Mouse (Mus musculus) liver, embryonic 12.5 days (tissue): ENCODE data around the gene Mfsd14a. TPM values are rescaled to one million over a fixed set of nuclear protein-coding genes. Genes with fewer than 3 reads are reported as not detected.
A peak's percentile ranks its signal among the peaks of the same experiment; 100 is the strongest.

ENCODE experiments used
- ATAC-seq: fragments of 200-750 bp; cut with Nextera tagmentation; 2 replicates; pipeline ENCODE4 v1.8.0; 2017; ENCODE audit warnings: moderate number of reproducible peaks, mild to moderate bottlenecking, moderate library complexity
- H3K27ac ChIP-seq: fragments of 300-500 bp; sonication (generic); 2 replicates; pipeline ENCODE4 v1.5.1; 2016; ENCODE audit warnings: mild to moderate bottlenecking
- H3K27me3 ChIP-seq: fragments of 300-500 bp; sonication (generic); replicated peaks from 2 replicates; pipeline ENCODE4 v1.6.1; 2016; ENCODE audit warnings: mild to moderate bottlenecking, moderate library complexity
- H3K36me3 ChIP-seq: fragments of 300-500 bp; sonication (generic); 2 replicates; pipeline ENCODE4 v1.6.1; 2016; ENCODE audit warnings: mild to moderate bottlenecking, moderate library complexity
- H3K4me1 ChIP-seq: fragments of 300-500 bp; sonication (generic); 2 replicates; pipeline ENCODE4 v1.6.1; 2016
- H3K4me2 ChIP-seq: fragments of 300-500 bp; sonication (generic); 2 replicates; pipeline ENCODE4 v1.6.1; 2016; ENCODE audit warnings: mild to moderate bottlenecking, moderate library complexity
- H3K4me3 ChIP-seq: fragments of 300-500 bp; sonication (generic); 2 replicates; pipeline ENCODE4 v1.5.1; 2016; ENCODE audit warnings: mild to moderate bottlenecking, moderate library complexity
- H3K9ac ChIP-seq: fragments of 300-500 bp; sonication (generic); 2 replicates; pipeline ENCODE4 v1.6.1; 2016; ENCODE audit warnings: mild to moderate bottlenecking, moderate library complexity
- H3K9me3 ChIP-seq: fragments of 300-500 bp; sonication (generic); replicated peaks from 2 replicates; pipeline ENCODE4 v1.6.1; 2016; ENCODE audit warnings: mild to moderate bottlenecking, moderate library complexity
- WGBS: fragments of 180-500 bp; shearing (Covaris S2); methylation state at CpG from one replicate; pipeline ENCODE4 v1.1.7; 2016; ENCODE audit not compliant: insufficient replicate concordance; 5-methylcytosine and 5-hydroxymethylcytosine counted together
- polyA plus RNA-seq: library from polyadenylated mRNA; unstranded; fragments of >200 nt; fragmentation: Nextera tagmentation; extraction: Ambion mirVana; gene quantifications from 2 replicates; pipeline ENCODE4 v1.2.1, GENCODE M21; 2016

The Mfsd14a gene
- 49.6 and 53.1 TPM in 2 replicates for polyA plus RNA-seq

DNA sequence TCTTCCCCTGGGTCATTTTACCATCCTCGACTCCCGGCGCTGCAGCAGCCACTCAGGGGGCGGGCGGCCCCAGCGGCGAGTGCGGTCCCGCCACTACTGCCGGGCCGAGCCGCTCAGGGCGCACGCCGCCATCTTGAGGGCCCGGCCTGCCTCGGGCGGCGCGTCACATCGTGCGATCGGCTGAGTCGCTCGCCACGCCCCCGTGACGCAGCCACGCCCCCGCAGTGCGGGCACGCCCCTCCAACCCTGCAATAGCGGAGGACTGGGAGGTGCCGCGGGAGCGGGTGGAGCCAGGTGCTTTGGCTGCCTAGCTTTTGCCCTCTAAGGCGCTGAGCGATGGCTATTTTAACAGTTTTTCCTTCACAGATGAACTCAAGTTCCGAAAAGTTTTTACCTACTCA, at the start of gene Mfsd14a:
Mfsd14a (minus strand) TSS at position 215 of the 401 bp plus-strand sequence.
- peaks cover 5% of the 10 kb centered on the region for H3K36me3 ChIP-seq
- H3K9ac ChIP-seq = peak within 1 kb of the TSS; percentile 98
- WGBS = 1% methylated on average over 39 of the region's 39 CpGs
- H3K4me3 ChIP-seq = peak within 1 kb of the TSS; percentile 99
- H3K4me1 ChIP-seq = peaks cover 49% of the 10 kb centered on the region
- H3K27ac ChIP-seq = peak within 1 kb of the TSS; percentile 94
- H3K9me3 ChIP-seq = no peaks in the 10 kb centered on the region
- H3K27me3 ChIP-seq = no peaks in the 10 kb centered on the region
- peak within 1 kb of the TSS; percentile 84 for H3K4me2 ChIP-seq
- peak; percentile 97 for ATAC-seq

GRCm38 (mm10) chr3:116711624-116712435, 49.4 kb upstream of the Mfsd14a start:
- Histone ChIP-seq H3K9me3 (no peaks in the 10 kb centered on the region), H3K4me3 (peak overlapping the region; percentile 76), H3K9ac (peak overlapping the region; percentile 91), H3K27ac (peak overlapping the region; percentile 90), H3K36me3 (peaks cover 4% of the 10 kb centered on the region; the same call in 1 of the 2 replicates), H3K4me2 (peak overlapping the region; percentile 80), H3K4me1 (peaks cover 34% of the 10 kb centered on the region), H3K27me3 (no peaks in the 10 kb centered on the region)
- peak; percentile 92 for ATAC-seq
- WGBS = 2% methylated on average over 83 of the region's 85 CpGs

GRCm38 (mm10) chr3:116710941-116711340, 48.5 kb upstream of the Mfsd14a start:
- Histone ChIP-seq H3K4me1 (peaks cover 41% of the 10 kb centered on the region), H3K27ac (peak overlapping the region; percentile 90), H3K36me3 (peaks cover 11% of the 10 kb centered on the region), H3K27me3 (no peaks in the 10 kb centered on the region), H3K4me3 (peak overlapping the region; percentile 76), H3K9me3 (no peaks in the 10 kb centered on the region), H3K4me2 (peak overlapping the region; percentile 80), H3K9ac (peak overlapping the region; percentile 91)
- 30% methylated on average over 9 of the region's 9 CpGs for WGBS
- ATAC-seq = peak; percentile 70

GRCm38 (mm10) chr3:116705637-116706204, 43.2 kb upstream of the Mfsd14a start:
- 0 out of 2 replicates have a peak overlapping the region, but pooled peaks have one; percentile 31 for H3K27ac ChIP-seq
- peak; percentile 77 for ATAC-seq
- H3K27me3 ChIP-seq = no peaks in the 10 kb centered on the region
- H3K4me1 ChIP-seq = peaks cover 48% of the 10 kb centered on the region
- H3K4me2 ChIP-seq = no peak overlapping the region; the same call in 1 of the 2 replicates
- 81% methylated on average over 1 of the region's 1 CpGs for WGBS
- peaks cover 20% of the 10 kb centered on the region for H3K36me3 ChIP-seq
- no peak overlapping the region for H3K4me3 ChIP-seq
- H3K9ac ChIP-seq = no peak overlapping the region
- no peaks in the 10 kb centered on the region for H3K9me3 ChIP-seq

DNA sequence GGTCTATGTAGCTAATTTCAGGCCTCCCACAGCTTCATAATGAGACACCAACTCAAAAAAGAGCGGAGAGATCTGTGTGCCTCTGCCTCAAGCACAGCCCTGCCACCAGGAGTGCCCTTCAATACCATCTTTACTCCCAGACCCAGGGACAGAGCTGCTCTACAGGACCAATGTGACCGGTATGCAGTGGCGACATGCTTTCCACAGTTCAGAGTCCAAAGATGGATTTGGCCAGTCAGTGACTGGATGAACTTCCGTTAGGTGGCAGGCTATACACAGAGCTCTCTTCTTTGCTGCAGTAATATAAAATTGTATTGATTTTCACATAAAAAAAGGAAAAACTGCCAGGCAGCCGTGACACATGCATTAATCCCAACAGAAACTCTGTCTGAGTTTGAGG, 41.4 kb upstream of the Mfsd14a start:
- no peak overlapping the region for H3K9ac ChIP-seq
- no peak overlapping the region for H3K27ac ChIP-seq
- H3K27me3 ChIP-seq = no peaks in the 10 kb centered on the region
- H3K9me3 ChIP-seq = no peaks in the 10 kb centered on the region
- no peak overlapping the region for H3K4me2 ChIP-seq
- H3K36me3 ChIP-seq = peaks cover 20% of the 10 kb centered on the region
- WGBS = 83% methylated on average over 5 of the region's 5 CpGs
- ATAC-seq = no peak
- H3K4me3 ChIP-seq = no peak overlapping the region
- peaks cover 35% of the 10 kb centered on the region for H3K4me1 ChIP-seq

DNA sequence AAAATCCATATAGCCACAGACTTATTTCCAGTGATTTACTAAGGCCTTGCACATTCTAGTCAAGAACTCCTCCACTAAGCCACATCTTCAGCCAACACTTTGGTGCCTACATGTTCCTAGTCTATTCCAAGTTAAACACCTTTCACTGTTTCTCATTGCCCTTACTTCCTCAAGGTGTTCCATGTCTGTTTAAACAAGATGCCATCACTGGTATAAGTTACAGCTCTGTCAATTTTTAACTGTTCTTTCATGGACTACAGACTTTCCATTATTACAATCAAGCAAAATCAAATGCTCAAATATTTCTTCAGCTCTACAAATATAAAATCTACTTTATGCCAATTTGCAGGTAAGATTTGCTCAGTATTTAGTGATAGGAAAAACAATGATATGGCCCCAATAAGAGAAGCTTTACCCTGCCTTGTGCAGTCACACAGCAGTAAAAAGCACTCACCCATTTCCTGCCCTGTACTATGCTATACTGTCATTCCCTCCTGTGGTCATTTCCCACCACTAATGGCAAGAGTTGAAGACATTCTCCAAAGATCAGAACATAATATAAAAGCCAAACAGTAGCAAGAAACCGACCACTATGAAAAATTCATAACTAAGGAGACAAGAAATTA, 40.3 kb upstream of the Mfsd14a start:
- Histone ChIP-seq H3K4me3 (no peak overlapping the region), H3K4me1 (peaks cover 36% of the 10 kb centered on the region), H3K36me3 (peaks cover 20% of the 10 kb centered on the region), H3K4me2 (no peak overlapping the region), H3K27ac (no peak overlapping the region), H3K9ac (no peak overlapping the region), H3K27me3 (no peaks in the 10 kb centered on the region), H3K9me3 (no peaks in the 10 kb centered on the region)
- 62% methylated on average over 1 of the region's 1 CpGs for WGBS
- ATAC-seq = no peak

DNA sequence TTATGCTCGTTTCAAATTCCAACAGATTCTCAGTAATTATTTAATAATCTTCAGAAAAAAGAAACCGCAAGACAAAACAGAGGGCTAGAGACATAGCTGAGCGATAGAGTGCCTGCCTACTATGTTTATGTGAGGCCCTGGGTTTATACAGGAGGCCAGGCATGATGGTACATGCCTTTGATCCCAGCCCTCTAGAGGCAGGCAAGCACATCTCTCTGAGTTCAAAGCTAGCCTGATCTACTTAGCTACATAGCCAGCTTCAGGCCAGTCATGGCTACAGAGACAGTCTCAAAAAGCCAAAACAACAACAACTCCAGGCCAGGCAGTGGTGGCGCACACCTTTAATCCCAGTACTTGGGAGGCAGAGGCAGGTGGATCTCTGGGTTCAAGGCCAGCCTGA, 39.1 kb upstream of the Mfsd14a start:
- Histone ChIP-seq H3K4me2 (no peak overlapping the region), H3K36me3 (peaks cover 14% of the 10 kb centered on the region), H3K4me1 (peaks cover 43% of the 10 kb centered on the region), H3K9me3 (no peaks in the 10 kb centered on the region), H3K27me3 (no peaks in the 10 kb centered on the region), H3K27ac (no peak overlapping the region), H3K4me3 (no peak overlapping the region), H3K9ac (no peak overlapping the region)
- WGBS = 89% methylated on average over 4 of the region's 4 CpGs
- no peak for ATAC-seq

DNA sequence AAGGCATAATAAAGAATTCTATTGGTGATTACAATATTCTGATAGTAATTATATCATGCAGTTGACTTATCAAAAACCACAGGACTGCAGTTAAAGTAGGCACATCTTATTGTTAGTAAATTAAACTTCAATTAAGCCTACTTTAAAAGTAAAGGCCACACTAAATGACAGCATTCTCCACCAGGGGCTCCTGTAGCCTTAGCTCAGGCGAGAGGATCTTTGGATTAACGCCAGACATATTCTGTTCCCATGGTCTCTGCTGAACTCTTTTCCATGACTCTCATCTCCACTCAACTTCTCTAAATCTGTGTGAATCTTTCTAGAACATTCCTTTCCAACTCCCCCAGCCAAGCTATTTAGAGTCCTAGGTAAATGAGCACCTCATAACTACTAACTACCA, 36.3 kb upstream of the Mfsd14a start:
- Histone ChIP-seq H3K4me1 (peaks cover 40% of the 10 kb centered on the region), H3K27ac (no peak overlapping the region), H3K4me2 (no peak overlapping the region), H3K9me3 (no peaks in the 10 kb centered on the region), H3K27me3 (no peaks in the 10 kb centered on the region), H3K4me3 (no peak overlapping the region), H3K9ac (no peak overlapping the region), H3K36me3 (peaks cover 6% of the 10 kb centered on the region)
- WGBS = 81% methylated on average over 2 of the region's 2 CpGs
- ATAC-seq = no peak

DNA sequence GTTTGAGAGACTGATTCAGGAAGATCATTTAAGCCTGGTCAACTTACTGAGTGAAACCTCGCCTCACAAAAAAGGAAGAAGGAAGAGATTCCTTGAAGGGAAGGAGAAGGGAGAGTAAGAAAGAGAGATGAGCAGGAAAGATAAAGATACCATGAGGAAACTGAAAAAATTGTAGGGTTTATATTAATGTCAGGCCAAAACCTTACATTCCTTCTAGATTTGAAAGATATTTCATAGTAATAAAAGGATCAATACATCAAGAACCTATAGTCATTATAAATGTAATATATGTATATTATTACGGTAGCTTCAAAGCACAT, 33.1 kb upstream of the Mfsd14a start:
- peak overlapping the region; percentile 93 for H3K27ac ChIP-seq
- no peak overlapping the region for H3K4me3 ChIP-seq
- H3K9me3 ChIP-seq = no peaks in the 10 kb centered on the region
- no peaks in the 10 kb centered on the region for H3K27me3 ChIP-seq
- WGBS = 64% methylated on average over 2 of the region's 2 CpGs
- peaks cover 25% of the 10 kb centered on the region for H3K36me3 ChIP-seq
- H3K4me2 ChIP-seq = peak overlapping the region; percentile 59
- peaks cover 42% of the 10 kb centered on the region for H3K4me1 ChIP-seq
- ATAC-seq = no peak
- H3K9ac ChIP-seq = peak overlapping the region; percentile 42; the same call in 1 of the 2 replicates

DNA sequence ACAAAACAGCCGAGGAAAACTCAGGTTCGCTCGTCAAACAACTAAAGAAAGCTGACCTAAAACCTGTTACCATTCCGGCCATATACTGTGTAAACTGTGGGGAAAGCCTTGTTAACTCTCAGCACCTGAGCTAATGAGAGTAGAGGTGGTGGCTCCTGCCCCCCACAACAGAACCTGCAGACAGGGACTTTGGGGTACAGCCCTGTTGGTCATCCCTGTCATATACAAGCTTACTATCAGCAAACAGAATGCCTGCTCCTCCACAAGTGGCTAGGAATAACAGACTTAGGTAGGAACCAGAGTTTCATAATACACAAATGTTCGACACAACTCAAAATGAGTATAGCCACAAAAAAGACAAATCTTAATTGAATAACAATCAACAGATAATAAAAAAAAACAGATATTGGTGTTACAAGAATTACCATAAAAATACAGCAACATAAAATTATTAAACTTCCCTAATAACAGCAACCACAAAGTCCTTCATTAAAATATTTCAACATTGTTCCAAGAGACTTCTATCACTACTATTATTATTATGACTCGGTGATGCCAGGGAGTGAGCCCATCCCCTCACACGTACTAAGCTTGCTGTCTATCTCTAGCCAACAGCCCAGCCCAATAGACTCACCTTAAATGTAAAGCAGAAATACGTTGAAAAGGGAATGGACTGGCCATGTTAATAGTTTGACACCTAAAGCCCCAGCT, 32.6 kb upstream of the Mfsd14a start:
- peak overlapping the region; percentile 59 for H3K4me2 ChIP-seq
- WGBS = 42% methylated on average over 8 of the region's 8 CpGs
- H3K9ac ChIP-seq = peak overlapping the region; percentile 59
- peaks cover 42% of the 10 kb centered on the region for H3K4me1 ChIP-seq
- H3K27me3 ChIP-seq = no peaks in the 10 kb centered on the region
- ATAC-seq = peak; percentile 78
- no peaks in the 10 kb centered on the region for H3K9me3 ChIP-seq
- H3K27ac ChIP-seq = peak overlapping the region; percentile 93
- H3K36me3 ChIP-seq = peaks cover 30% of the 10 kb centered on the region
- peak overlapping the region; percentile 26 for H3K4me3 ChIP-seq

GRCm38 (mm10) chr3:116694312-116694711, 31.8 kb upstream of the Mfsd14a start:
- Histone ChIP-seq H3K4me2 (peak overlapping the region; percentile 59), H3K4me3 (peak overlapping the region; percentile 26), H3K4me1 (peaks cover 42% of the 10 kb centered on the region), H3K9ac (peak overlapping the region; percentile 59), H3K36me3 (peaks cover 30% of the 10 kb centered on the region), H3K27me3 (no peaks in the 10 kb centered on the region), H3K9me3 (no peaks in the 10 kb centered on the region), H3K27ac (peak overlapping the region; percentile 93)
- 14% methylated on average over 3 of the region's 3 CpGs for WGBS
- ATAC-seq = peak; percentile 91
